Mouse (Mus musculus): ENCODE measurements around the gene Tubgcp4. TPM values are rescaled to one million over a fixed set of nuclear protein-coding genes. Genes with fewer than 3 reads are reported as not detected.
"Not testable (repeated sequence)": the region's sequence is repeated elsewhere in the genome, so short reads cannot be mapped to it uniquely, and the experiment has no call there.

Tubgcp4 gene
- polyA plus RNA-seq (2015; fragmentation: Nextera tagmentation; extraction: Ambion mirVana) = 58.9 and 73.8 TPM in 2 replicates

DNA sequence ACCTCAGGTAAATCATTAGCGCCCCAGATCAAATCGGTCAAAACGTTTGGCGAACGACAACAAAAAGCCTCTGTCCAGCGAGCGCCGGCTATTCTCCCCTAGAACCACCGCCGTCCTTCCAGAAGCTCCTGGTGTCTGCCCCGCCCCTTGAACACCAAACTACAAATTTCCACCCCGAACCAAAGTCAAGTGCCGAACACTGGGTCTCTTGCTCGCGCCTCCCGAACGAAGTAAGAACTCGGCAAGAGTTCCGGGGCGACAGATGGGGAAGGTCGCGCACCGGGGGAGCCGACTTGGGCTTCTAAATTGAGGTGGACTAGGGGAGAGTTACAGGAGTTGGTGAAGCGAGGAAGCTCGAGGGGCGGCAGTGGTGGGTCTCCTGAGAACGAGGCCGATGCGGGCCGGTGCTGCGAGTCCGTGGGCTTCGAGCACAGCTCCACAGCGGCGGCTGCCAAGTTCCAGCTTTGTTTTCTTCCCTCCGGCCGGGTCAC lies at the start of gene Tubgcp4:
TSS of gene Tubgcp4 (plus strand) at position 174 of the 491 bp plus-strand sequence.
- H3K4me2 ChIP-seq (ENCODE audit: low read length) = peak within 1 kb of the TSS; percentile 94
- H3K27me3 ChIP-seq (replicated peaks; ENCODE audit: control insufficient read depth, insufficient read depth, low read length) = no peaks in the 10 kb centered on the region
- peak within 1 kb of the TSS; percentile 86 for H3K9ac ChIP-seq (replicated peaks; ENCODE audit: low read depth, low read length)
- under 1% methylated on average over 38 of the region's 38 CpGs for WGBS
- H3K27ac ChIP-seq (ENCODE audit: low read length) = peak within 1 kb of the TSS; percentile 71
- H3K9me3 ChIP-seq (ENCODE audit: control insufficient read depth, low read length) = no peaks in the 10 kb centered on the region
- peaks cover 6% of the 10 kb centered on the region; the same call in 1 of the 2 replicates for H3K36me3 ChIP-seq (ENCODE audit: control insufficient read depth, insufficient read depth)
- H3K4me3 ChIP-seq (replicated peaks; ENCODE audit: low read length) = peak within 1 kb of the TSS; percentile 85
- H3K4me1 ChIP-seq (replicated peaks; ENCODE audit: control insufficient read depth, insufficient read depth, low read length) = peaks cover 19% of the 10 kb centered on the region
- peak; percentile 62 for ATAC-seq

DNA sequence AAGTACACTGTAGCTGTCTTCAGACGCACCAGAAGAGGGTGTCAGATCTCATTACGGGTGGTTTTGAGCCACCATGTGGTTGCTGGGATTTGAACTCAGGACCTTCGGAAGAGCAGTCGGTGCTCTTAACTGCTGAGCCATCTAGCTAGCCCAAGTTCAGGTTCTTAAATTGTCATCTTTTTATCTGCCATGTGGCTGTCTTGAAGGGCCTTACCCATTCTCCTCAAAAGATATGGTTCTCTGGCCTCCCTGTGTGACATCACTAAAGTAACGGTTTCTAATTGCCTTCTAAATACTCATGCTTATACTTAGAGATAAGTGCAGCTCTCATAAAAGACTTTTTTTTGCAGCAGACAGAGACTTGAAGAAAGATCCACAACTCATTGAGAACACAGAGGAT lies 44.2 kb upstream of the Tubgcp4 start:
- H3K27ac ChIP-seq (ENCODE audit: low read length); H3K4me3 ChIP-seq (replicated peaks; ENCODE audit: low read length); H3K4me2 ChIP-seq (ENCODE audit: low read length); H3K4me1 ChIP-seq (replicated peaks; ENCODE audit: control insufficient read depth, insufficient read depth, low read length); H3K9ac ChIP-seq (replicated peaks; ENCODE audit: low read depth, low read length); H3K36me3 ChIP-seq (ENCODE audit: control insufficient read depth, insufficient read depth); H3K9me3 ChIP-seq (ENCODE audit: control insufficient read depth, low read length); ATAC-seq; H3K27me3 ChIP-seq (replicated peaks; ENCODE audit: control insufficient read depth, insufficient read depth, low read length): not testable (repeated sequence)
- WGBS = 92% methylated on average over 5 of the region's 5 CpGs

GRCm38 (mm10) chr2:121127536-121127935 lies 42.9 kb upstream of the Tubgcp4 start:
- WGBS = 93% methylated on average over 1 of the region's 1 CpGs
- ATAC-seq = no peak

GRCm38 (mm10) chr2:121128865-121129620 lies 41.4 kb upstream of the Tubgcp4 start:
- Histone ChIP-seq H3K27me3 (replicated peaks; ENCODE audit: control insufficient read depth, insufficient read depth, low read length) (no peaks in the 10 kb centered on the region), H3K4me3 (replicated peaks; ENCODE audit: low read length) (no peak overlapping the region), H3K4me1 (replicated peaks; ENCODE audit: control insufficient read depth, insufficient read depth, low read length) (no peaks in the 10 kb centered on the region), H3K4me2 (ENCODE audit: low read length) (no peak overlapping the region), H3K27ac (ENCODE audit: low read length) (no peak overlapping the region), H3K36me3 (ENCODE audit: control insufficient read depth, insufficient read depth) (no peaks in the 10 kb centered on the region), H3K9ac (replicated peaks; ENCODE audit: low read depth, low read length) (no peak overlapping the region), H3K9me3 (ENCODE audit: control insufficient read depth, low read length) (no peaks in the 10 kb centered on the region)
- WGBS = 69% methylated on average over 9 of the region's 9 CpGs
- no peak for ATAC-seq

More at GRCm38 (mm10) chr2:121127536-121127935, 42.9 kb upstream of the Tubgcp4 start:
- Histone ChIP-seq H3K4me3 (replicated peaks; ENCODE audit: low read length) (no peak overlapping the region), H3K4me2 (ENCODE audit: low read length) (no peak overlapping the region), H3K9ac (replicated peaks; ENCODE audit: low read depth, low read length) (no peak overlapping the region), H3K4me1 (replicated peaks; ENCODE audit: control insufficient read depth, insufficient read depth, low read length) (no peaks in the 10 kb centered on the region), H3K27me3 (replicated peaks; ENCODE audit: control insufficient read depth, insufficient read depth, low read length) (no peaks in the 10 kb centered on the region), H3K27ac (ENCODE audit: low read length) (no peak overlapping the region), H3K36me3 (ENCODE audit: control insufficient read depth, insufficient read depth) (no peaks in the 10 kb centered on the region), H3K9me3 (ENCODE audit: control insufficient read depth, low read length) (no peaks in the 10 kb centered on the region)

GRCm38 (mm10) chr2:121132822-121133221 lies 37.6 kb upstream of the Tubgcp4 start:
- ATAC-seq = no peak
- H3K9me3 ChIP-seq (ENCODE audit: control insufficient read depth, low read length) = no peaks in the 10 kb centered on the region
- no peak overlapping the region for H3K9ac ChIP-seq (replicated peaks; ENCODE audit: low read depth, low read length)
- no peak overlapping the region for H3K4me3 ChIP-seq (replicated peaks; ENCODE audit: low read length)
- WGBS = 66% methylated on average over 1 of the region's 1 CpGs
- H3K27me3 ChIP-seq (replicated peaks; ENCODE audit: control insufficient read depth, insufficient read depth, low read length) = no peaks in the 10 kb centered on the region
- H3K4me1 ChIP-seq (replicated peaks; ENCODE audit: control insufficient read depth, insufficient read depth, low read length) = peaks cover 4% of the 10 kb centered on the region
- no peak overlapping the region for H3K27ac ChIP-seq (ENCODE audit: low read length)
- H3K36me3 ChIP-seq (ENCODE audit: control insufficient read depth, insufficient read depth) = no peaks in the 10 kb centered on the region
- no peak overlapping the region for H3K4me2 ChIP-seq (ENCODE audit: low read length)

GRCm38 (mm10) chr2:121137371-121137770 lies 33.1 kb upstream of the Tubgcp4 start:
- WGBS = 96% methylated on average over 4 of the region's 4 CpGs
- H3K4me3 ChIP-seq (replicated peaks; ENCODE audit: low read length) = no peak overlapping the region
- H3K9ac ChIP-seq (replicated peaks; ENCODE audit: low read depth, low read length) = no peak overlapping the region

DNA sequence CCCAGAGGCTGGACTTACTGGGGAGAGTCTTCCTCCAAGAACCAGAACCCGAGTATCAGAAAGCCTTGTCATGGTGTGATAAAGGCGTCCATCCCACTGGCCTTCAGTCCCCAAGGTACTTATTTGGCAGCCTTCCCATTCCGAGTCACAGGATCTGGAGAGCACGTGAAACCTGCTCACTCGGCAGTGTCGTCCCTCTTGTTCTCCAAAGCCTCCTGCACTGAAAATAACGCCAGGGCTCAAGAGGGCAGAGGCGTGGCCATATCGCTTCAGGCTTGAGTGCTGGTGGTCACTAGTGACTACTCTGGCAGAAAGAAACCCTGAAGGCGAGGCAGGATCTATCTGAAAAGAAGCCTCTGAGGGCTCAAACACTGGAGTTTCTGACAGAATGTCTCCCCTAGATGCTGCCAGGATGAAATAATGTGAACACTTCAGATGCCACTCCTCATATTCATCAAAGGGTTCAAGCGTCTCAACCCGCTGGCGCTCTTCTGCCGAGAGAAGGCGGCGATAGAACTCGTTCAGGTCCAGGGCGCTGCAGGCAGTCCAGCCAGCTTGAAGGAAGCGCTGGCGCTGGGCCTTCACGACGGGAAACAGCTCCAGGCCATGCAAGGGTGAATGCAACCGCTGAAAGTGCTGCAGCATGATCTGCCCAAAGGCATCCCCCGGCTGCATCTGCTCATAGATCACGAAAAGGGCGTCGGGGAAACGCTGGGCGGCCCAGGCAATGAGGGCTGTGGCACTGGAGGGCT lies 31.0 kb upstream of the Tubgcp4 start:
- H3K36me3 ChIP-seq (ENCODE audit: control insufficient read depth, insufficient read depth) = peaks cover 3% of the 10 kb centered on the region; the same call in 1 of the 2 replicates
- no peaks in the 10 kb centered on the region for H3K27me3 ChIP-seq (replicated peaks; ENCODE audit: control insufficient read depth, insufficient read depth, low read length)
- 54% methylated on average over 29 of the region's 29 CpGs for WGBS
- peak overlapping the region; percentile 73 for H3K4me2 ChIP-seq (ENCODE audit: low read length)
- ATAC-seq = no peak
- peak overlapping the region; percentile 90 for H3K9ac ChIP-seq (replicated peaks; ENCODE audit: low read depth, low read length)
- peak overlapping the region; percentile 83 for H3K4me3 ChIP-seq (replicated peaks; ENCODE audit: low read length)
- H3K27ac ChIP-seq (ENCODE audit: low read length) = peak overlapping the region; percentile 99
- H3K9me3 ChIP-seq (ENCODE audit: control insufficient read depth, low read length) = no peaks in the 10 kb centered on the region
- H3K4me1 ChIP-seq (replicated peaks; ENCODE audit: control insufficient read depth, insufficient read depth, low read length) = peaks cover 29% of the 10 kb centered on the region

More at GRCm38 (mm10) chr2:121137371-121137770, 33.1 kb upstream of the Tubgcp4 start:
- Histone ChIP-seq H3K4me1 (replicated peaks; ENCODE audit: control insufficient read depth, insufficient read depth, low read length) (peaks cover 29% of the 10 kb centered on the region), H3K4me2 (ENCODE audit: low read length) (no peak overlapping the region), H3K36me3 (ENCODE audit: control insufficient read depth, insufficient read depth) (peaks cover 3% of the 10 kb centered on the region; the same call in 1 of the 2 replicates), H3K9me3 (ENCODE audit: control insufficient read depth, low read length) (no peaks in the 10 kb centered on the region), H3K27ac (ENCODE audit: low read length) (no peak overlapping the region), H3K27me3 (replicated peaks; ENCODE audit: control insufficient read depth, insufficient read depth, low read length) (no peaks in the 10 kb centered on the region)
- no peak for ATAC-seq

GRCm38 (mm10) chr2:121140018-121140882 lies 30.2 kb upstream of the Tubgcp4 start, which contains the start of the genes Adal and Lcmt2:
Gene Adal, plus strand, starts transcription at chr2:121140428.
Gene Lcmt2, minus strand, starts transcription at chr2:121140653.
- H3K27me3 ChIP-seq (replicated peaks; ENCODE audit: control insufficient read depth, insufficient read depth, low read length) = no peaks in the 10 kb centered on the region
- ATAC-seq = peak; percentile 96
- H3K9me3 ChIP-seq (ENCODE audit: control insufficient read depth, low read length) = no peaks in the 10 kb centered on the region
- peaks cover 29% of the 10 kb centered on the region for H3K4me1 ChIP-seq (replicated peaks; ENCODE audit: control insufficient read depth, insufficient read depth, low read length)
- H3K4me3 ChIP-seq (replicated peaks; ENCODE audit: low read length) = peak within 1 kb of the TSS; percentile 83
- H3K4me2 ChIP-seq (ENCODE audit: low read length) = peak within 1 kb of the TSS; percentile 73
- H3K27ac ChIP-seq (ENCODE audit: low read length) = peak within 1 kb of the TSS; percentile 99
- WGBS = under 1% methylated on average over 87 of the region's 87 CpGs
- peaks cover 3% of the 10 kb centered on the region; the same call in 1 of the 2 replicates for H3K36me3 ChIP-seq (ENCODE audit: control insufficient read depth, insufficient read depth)
- peak within 1 kb of the TSS; percentile 90 for H3K9ac ChIP-seq (replicated peaks; ENCODE audit: low read depth, low read length)
